Mouse (Mus musculus) lung, postnatal 0 days (tissue): ENCODE data around the gene Kcnj3.

Experiments
- CTCF ChIP-seq: IDR thresholded peaks from 2 replicates; pipeline ENCODE4 v1.5.1; 2016; ENCODE audit warnings: antibody characterized with exemption, mild to moderate bottlenecking
- EP300 ChIP-seq: IDR thresholded peaks from 2 replicates; pipeline ENCODE4 v1.6.1; 2016; ENCODE audit warnings: antibody characterized with exemption, mild to moderate bottlenecking, control low read depth

- TF ChIP-seq EP300: no peak
- no peak for TF ChIP-seq CTCF
These were observed 34.2 kb downstream of the Kcnj3 start for GRCm38 (mm10) chr2:55470006-55470405.
